8 mouse cellular contexts compared by ENCODE assay signal in the genomic region with DNA sequence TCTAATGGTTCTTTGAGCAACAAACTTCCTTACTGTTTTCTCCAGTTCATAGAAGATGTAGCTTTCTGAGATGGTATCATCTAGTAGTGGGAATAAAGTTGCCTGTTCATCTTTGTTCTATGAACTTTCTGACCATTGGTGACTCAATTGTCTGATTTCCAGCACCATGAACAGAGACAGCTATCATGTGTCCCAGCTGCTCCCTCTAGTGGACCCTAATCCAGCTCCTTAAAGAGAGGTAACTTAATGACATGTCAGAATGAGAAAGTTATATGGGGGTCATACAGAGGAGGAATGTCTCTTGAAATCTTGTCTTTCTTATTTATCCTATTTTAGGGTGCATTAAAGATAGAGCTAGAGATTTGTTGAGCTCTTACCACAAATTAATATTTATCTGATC.
DNase-seq lines count a peak whose midpoint lies in the region; ATAC-seq and TF ChIP-seq lines count a peak whose summit lies in the region.

No protein-coding gene starts in this region.

- no peak for ATAC-seq in kidney, embryonic 16.5 days (ENCODE audit: low FRiP score, low TSS enrichment)
- no peak for ATAC-seq in heart, embryonic 11.5 days (replicated peaks; ENCODE audit: insufficient number of reproducible peaks, low FRiP score, low TSS enrichment)

- no peak for TF ChIP-seq POLR2A in kidney, adult 2 months (IDR thresholded peaks at IDR 0.05; ENCODE audit: low read depth, low read length)
- no peak for TF ChIP-seq POLR2A in thymus, adult 2 months (IDR thresholded peaks at IDR 0.05; ENCODE audit: control insufficient read depth, extremely low read depth, insufficient read depth, low read length, poor library complexity)

- H3K9me3 ChIP-seq in kidney, embryonic 16.5 days (ENCODE audit: low read length): no peaks in the 10 kb centered on the region
- no peaks in the 10 kb centered on the region for H3K9me3 ChIP-seq in heart, embryonic 11.5 days (replicated peaks; ENCODE audit: control insufficient read depth, low read length)

- no peaks in the 10 kb centered on the region for H3K27me3 ChIP-seq in kidney, adult 2 months (replicated peaks; ENCODE audit: control insufficient read depth, insufficient read depth, low read length)
- no peaks in the 10 kb centered on the region for H3K27me3 ChIP-seq in kidney, embryonic 16.5 days (ENCODE audit: insufficient read depth, low read length)
- H3K27me3 ChIP-seq in thymus, adult 2 months (ENCODE audit: control insufficient read depth, insufficient read depth, low read length): no peaks in the 10 kb centered on the region
- no peaks in the 10 kb centered on the region for H3K27me3 ChIP-seq in heart, embryonic 11.5 days (ENCODE audit: control insufficient read depth, insufficient read depth, low read length)

- H3K4me2 ChIP-seq in kidney, embryonic 16.5 days (replicated peaks; ENCODE audit: low read depth, low read length): no peak overlapping the region
- no peak overlapping the region for H3K4me2 ChIP-seq in heart, embryonic 11.5 days

- H3K4me3 ChIP-seq in kidney, adult 2 months (ENCODE audit: insufficient read depth, low read depth, low read length): no peak overlapping the region
- H3K4me3 ChIP-seq in kidney, embryonic 16.5 days (ENCODE audit: low read length): no peak overlapping the region
- H3K4me3 ChIP-seq in thymus, adult 2 months (ENCODE audit: control insufficient read depth, insufficient read depth, low read length): no peak overlapping the region
- H3K4me3 ChIP-seq in heart, embryonic 11.5 days (ENCODE audit: low read depth, low read length): no peak overlapping the region

- TF ChIP-seq CTCF in kidney, adult 2 months (conservative IDR thresholded peaks at IDR 0.05; ENCODE audit: insufficient read depth, insufficient read length, low read depth, low read length): peak; percentile 35; the same call in 1 of the 2 replicates
- TF ChIP-seq CTCF in thymus, adult 2 months (IDR thresholded peaks at IDR 0.05; ENCODE audit: borderline replicate concordance, control insufficient read depth, extremely low read depth, insufficient read depth, low read length, poor library complexity): no peak

- peak; percentile 47 for DNase-seq in kidney, adult 2 months
- DNase-seq in 416B (ENCODE audit: low read depth): peak; percentile 50
- peak; percentile 18 for DNase-seq in Muller cell, postnatal 12 days (ENCODE audit: inconsistent ontology term)
- DNase-seq in embryo, embryonic 9.5 days (ENCODE audit: extremely low spot score): peak; percentile 21
- DNase-seq in thymus, adult 2 months: no peak
- DNase-seq in gastrocnemius, postnatal 25 days: no peak

- H3K36me3 ChIP-seq in kidney, adult 2 months (ENCODE audit: control insufficient read depth, insufficient read depth, low read length): no peaks in the 10 kb centered on the region
- H3K36me3 ChIP-seq in kidney, embryonic 16.5 days (ENCODE audit: insufficient read depth, low read length): no peaks in the 10 kb centered on the region
- no peaks in the 10 kb centered on the region for H3K36me3 ChIP-seq in thymus, adult 2 months (ENCODE audit: control insufficient read depth, insufficient read depth, low read length)
- no peaks in the 10 kb centered on the region for H3K36me3 ChIP-seq in heart, embryonic 11.5 days (ENCODE audit: control insufficient read depth, insufficient read depth, low read length)

- no peak overlapping the region for H3K9ac ChIP-seq in kidney, embryonic 16.5 days (replicated peaks; ENCODE audit: low read length)
- H3K9ac ChIP-seq in heart, embryonic 11.5 days (ENCODE audit: low read depth, low read length): no peak overlapping the region

- H3K4me1 ChIP-seq in kidney, adult 2 months (ENCODE audit: control insufficient read depth, insufficient read depth, low read length): no peaks in the 10 kb centered on the region
- H3K4me1 ChIP-seq in kidney, embryonic 16.5 days (ENCODE audit: insufficient read depth, low read length): no peaks in the 10 kb centered on the region
- H3K4me1 ChIP-seq in thymus, adult 2 months (replicated peaks; ENCODE audit: control insufficient read depth, insufficient read depth, low read length): no peaks in the 10 kb centered on the region
- no peaks in the 10 kb centered on the region for H3K4me1 ChIP-seq in heart, embryonic 11.5 days (ENCODE audit: control insufficient read depth, insufficient read depth, low read length)

- H3K27ac ChIP-seq in kidney, adult 2 months (ENCODE audit: insufficient read depth, low read depth, low read length): no peak overlapping the region
- no peak overlapping the region for H3K27ac ChIP-seq in kidney, embryonic 16.5 days (ENCODE audit: low read length)
- H3K27ac ChIP-seq in thymus, adult 2 months (ENCODE audit: control insufficient read depth, insufficient read depth, low read length): no peak overlapping the region
- no peak overlapping the region for H3K27ac ChIP-seq in heart, embryonic 11.5 days (ENCODE audit: low read depth, low read length)

Comparison
In these comparisons a context has a peak if more than half of its experiments do, and no peak if none do; other contexts are left out.
1. DNase-seq: peak in kidney, adult 2 months (single experiment), 416B (single experiment), Muller cell, postnatal 12 days (single experiment) and embryo, embryonic 9.5 days (single experiment); none in thymus, adult 2 months (single experiment) and gastrocnemius, postnatal 25 days (single experiment).